Mouse (Mus musculus): Measurements from ENCODE around the gene Naip6. TPM values are rescaled to one million over a fixed set of nuclear protein-coding genes. Genes with fewer than 3 reads are reported as not detected.
"Not testable (repeated sequence)": the region's sequence is repeated elsewhere in the genome, so short reads cannot be mapped to it uniquely, and the experiment has no call there.

The Naip6 gene
- total and polyA plus RNA-seq, 2 experiments from 2014 or later, result 0.03 to 0.10 TPM

DNA sequence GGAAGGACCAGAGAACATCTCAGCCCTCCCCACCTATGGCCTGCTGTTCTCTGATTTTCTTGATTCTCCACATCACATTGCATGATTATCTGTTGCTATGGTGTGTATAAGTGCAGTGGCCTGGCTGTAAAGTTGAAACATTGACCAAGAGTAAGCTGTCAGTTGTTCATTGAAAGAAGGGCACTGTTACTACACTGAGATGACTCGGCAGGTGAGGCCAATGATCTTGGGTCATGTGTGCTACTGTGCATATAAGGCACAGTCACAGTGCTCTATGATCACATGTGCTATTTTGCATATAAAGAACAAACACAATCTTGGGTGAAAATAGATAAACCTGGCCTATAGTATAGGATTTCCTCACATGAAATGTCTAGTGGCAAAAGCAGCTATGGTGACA is 32.9 kb downstream of the Naip6 start:
- Histone ChIP-seq H3K4me2 (ENCODE audit: low read depth, low read length) (no peak overlapping the region), H3K9ac (replicated peaks; ENCODE audit: low read length) (no peak overlapping the region), H3K36me3 (ENCODE audit: insufficient read depth, low read length) (no peaks in the 10 kb centered on the region), H3K27ac (no peak overlapping the region), H3K4me3 (ENCODE audit: low read length) (no peak overlapping the region), H3K9me3 (ENCODE audit: low read length) (no peaks in the 10 kb centered on the region), H3K27me3 (ENCODE audit: insufficient read depth, low read length) (no peaks in the 10 kb centered on the region), H3K4me1 (ENCODE audit: insufficient read depth, low read length) (no peaks in the 10 kb centered on the region)
- TF ChIP-seq CTCF (IDR thresholded peaks at IDR 0.05; ENCODE audit: low read depth), result no peak
- no peak for ATAC-seq
- no peak for DNase-seq (ENCODE audit: low spot score)
- 86% methylated on average over 1 of the region's 1 CpGs for WGBS

DNA sequence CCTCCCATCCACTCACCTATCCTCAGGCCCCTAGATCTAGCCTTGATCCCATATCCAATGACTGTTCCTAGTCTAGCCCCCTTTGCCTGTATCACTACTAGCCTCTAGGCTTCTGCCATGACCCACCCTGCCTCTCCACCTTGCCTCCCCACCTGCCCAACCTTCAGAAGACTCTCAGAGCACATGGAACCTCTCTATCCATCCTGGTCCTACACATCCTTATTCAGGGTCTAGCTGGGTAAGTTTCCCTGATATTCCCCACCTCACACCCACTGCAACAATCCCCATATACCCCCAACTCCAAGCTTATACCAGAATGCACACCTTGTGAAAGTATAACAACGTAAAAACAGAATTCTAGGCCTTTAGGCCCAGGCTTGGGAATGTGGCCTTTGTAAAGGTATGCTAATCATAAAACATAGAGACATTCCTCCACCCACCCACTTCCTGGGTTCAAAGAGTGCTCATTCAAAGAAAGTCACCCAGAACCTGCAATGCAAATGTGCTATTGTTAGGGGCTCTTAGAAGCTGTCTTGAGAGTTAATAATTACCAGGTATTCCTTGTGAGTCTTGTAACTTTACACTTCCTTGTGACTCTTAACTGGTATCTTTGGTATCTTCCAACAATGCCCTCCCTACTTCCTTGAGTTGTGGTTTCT is 45.9 kb downstream of the Naip6 start:
- not testable (repeated sequence) for H3K36me3 ChIP-seq (ENCODE audit: insufficient read depth, low read length); DNase-seq (ENCODE audit: low spot score); H3K27ac ChIP-seq; H3K4me3 ChIP-seq (ENCODE audit: low read length); H3K4me2 ChIP-seq (ENCODE audit: low read depth, low read length); H3K27me3 ChIP-seq (ENCODE audit: insufficient read depth, low read length); H3K9me3 ChIP-seq (ENCODE audit: low read length); H3K9ac ChIP-seq (replicated peaks; ENCODE audit: low read length); ATAC-seq; H3K4me1 ChIP-seq (ENCODE audit: insufficient read depth, low read length)
- WGBS, result no CpG with 5 or more reads among the region's 1 CpGs

DNA sequence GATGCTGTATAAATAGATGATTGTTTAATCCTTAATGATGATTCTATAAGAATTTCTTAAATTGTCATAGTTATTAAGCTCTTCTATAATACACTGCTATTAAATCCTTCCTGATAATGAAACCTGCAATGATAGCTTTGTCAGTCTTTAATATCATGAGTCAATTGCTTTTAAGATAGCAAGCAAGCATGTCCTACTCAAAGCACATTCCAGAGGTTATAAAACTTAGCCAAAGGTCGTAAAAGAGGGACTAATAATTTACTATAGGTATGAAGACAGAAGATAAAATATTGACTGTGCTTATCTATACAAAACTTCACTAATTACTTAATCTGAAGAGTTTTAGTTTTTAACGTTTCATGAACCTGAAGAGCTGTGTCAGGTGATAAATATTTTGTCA is 60.5 kb downstream of the Naip6 start:
- not testable (repeated sequence) for H3K9me3 ChIP-seq (ENCODE audit: low read length); H3K4me1 ChIP-seq (ENCODE audit: insufficient read depth, low read length); DNase-seq (ENCODE audit: low spot score); H3K27me3 ChIP-seq (ENCODE audit: insufficient read depth, low read length); H3K4me3 ChIP-seq (ENCODE audit: low read length); H3K9ac ChIP-seq (replicated peaks; ENCODE audit: low read length); H3K4me2 ChIP-seq (ENCODE audit: low read depth, low read length); ATAC-seq; H3K36me3 ChIP-seq (ENCODE audit: insufficient read depth, low read length); H3K27ac ChIP-seq
- 81% methylated on average over 2 of the region's 2 CpGs for WGBS

DNA sequence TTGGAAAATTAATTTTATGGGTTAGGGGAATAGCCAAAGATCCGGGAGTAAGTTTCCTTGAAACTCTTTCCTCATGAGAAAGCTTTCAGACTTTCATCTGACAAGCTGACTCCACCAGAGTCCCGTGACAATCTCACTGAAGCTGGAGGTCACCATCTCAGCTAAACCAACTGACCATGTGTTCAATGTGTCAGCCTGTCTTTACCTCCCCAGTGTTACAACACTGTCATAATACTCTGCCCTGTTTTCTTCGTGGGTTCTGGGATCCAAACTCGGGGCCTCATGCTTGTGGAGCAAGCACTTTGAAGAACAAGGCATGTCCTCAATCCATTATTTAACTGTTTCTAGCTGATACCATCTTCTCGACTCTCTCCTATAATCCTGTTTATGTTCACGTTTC is 61.5 kb downstream of the Naip6 start:
- H3K9ac ChIP-seq (replicated peaks; ENCODE audit: low read length); H3K4me3 ChIP-seq (ENCODE audit: low read length); H3K27ac ChIP-seq; H3K4me1 ChIP-seq (ENCODE audit: insufficient read depth, low read length); H3K9me3 ChIP-seq (ENCODE audit: low read length); DNase-seq (ENCODE audit: low spot score); H3K4me2 ChIP-seq (ENCODE audit: low read depth, low read length); H3K36me3 ChIP-seq (ENCODE audit: insufficient read depth, low read length); H3K27me3 ChIP-seq (ENCODE audit: insufficient read depth, low read length); ATAC-seq: not testable (repeated sequence)
- WGBS, result 89% methylated on average over 5 of the region's 6 CpGs

DNA sequence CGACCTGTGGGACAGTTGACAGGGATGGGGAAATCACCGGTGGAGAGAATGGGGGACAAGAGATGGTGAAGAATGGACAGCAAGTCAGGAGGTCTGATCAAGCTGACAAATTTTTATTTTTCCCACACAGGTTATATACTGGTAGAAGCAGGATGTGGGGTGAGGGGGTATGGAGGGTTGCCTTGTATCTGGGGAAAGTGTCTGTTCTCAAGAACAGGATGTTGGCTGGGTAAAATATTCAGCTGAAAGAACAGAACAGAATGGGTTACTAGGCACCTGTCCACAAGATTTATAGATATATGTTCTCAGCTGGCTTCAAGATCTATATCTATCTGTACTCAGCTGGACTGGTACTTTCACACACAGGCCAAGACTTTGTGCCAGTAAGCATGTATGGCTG is 65.6 kb downstream of the Naip6 start:
- not testable (repeated sequence) for H3K9me3 ChIP-seq (ENCODE audit: low read length); H3K27ac ChIP-seq; H3K9ac ChIP-seq (replicated peaks; ENCODE audit: low read length); H3K4me3 ChIP-seq (ENCODE audit: low read length); DNase-seq (ENCODE audit: low spot score); H3K36me3 ChIP-seq (ENCODE audit: insufficient read depth, low read length); ATAC-seq; H3K27me3 ChIP-seq (ENCODE audit: insufficient read depth, low read length); H3K4me1 ChIP-seq (ENCODE audit: insufficient read depth, low read length); H3K4me2 ChIP-seq (ENCODE audit: low read depth, low read length)
- 86% methylated on average over 2 of the region's 2 CpGs for WGBS

DNA sequence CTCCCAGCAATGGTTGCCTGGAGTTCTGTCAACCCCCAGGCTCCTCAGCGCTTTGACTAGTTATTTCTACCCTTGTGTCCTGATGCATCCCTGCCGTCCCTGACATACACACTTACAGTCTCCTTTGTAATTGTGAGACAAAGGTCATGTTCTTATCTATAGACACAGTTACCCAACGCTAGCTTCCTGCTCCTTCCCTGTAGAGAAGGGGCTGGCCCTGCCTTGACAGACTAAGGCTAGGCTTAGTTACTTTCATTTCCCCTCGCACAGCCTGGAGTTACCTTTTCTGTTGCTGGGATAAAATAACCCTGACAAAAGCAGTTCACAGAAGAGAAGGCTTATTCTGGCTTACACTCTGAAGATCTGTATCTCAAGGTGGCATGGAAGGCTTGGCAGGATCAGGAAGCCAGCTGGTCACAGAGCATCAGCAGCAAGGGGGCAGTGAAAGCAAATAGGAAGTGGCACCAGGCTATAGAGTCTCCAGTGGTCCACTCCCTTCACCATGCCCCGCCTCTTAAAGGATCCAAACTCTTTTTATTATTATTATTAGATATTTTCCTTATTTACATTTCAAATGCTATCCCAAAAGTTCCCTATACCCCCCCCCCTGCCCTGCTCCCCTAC is 70.5 kb downstream of the Naip6 start:
- 65% methylated on average over 5 of the region's 5 CpGs for WGBS
- H3K4me1 ChIP-seq (ENCODE audit: insufficient read depth, low read length); ATAC-seq; H3K4me2 ChIP-seq (ENCODE audit: low read depth, low read length); H3K36me3 ChIP-seq (ENCODE audit: insufficient read depth, low read length); H3K9ac ChIP-seq (replicated peaks; ENCODE audit: low read length); H3K9me3 ChIP-seq (ENCODE audit: low read length); H3K27ac ChIP-seq; DNase-seq (ENCODE audit: low spot score); H3K4me3 ChIP-seq (ENCODE audit: low read length); H3K27me3 ChIP-seq (ENCODE audit: insufficient read depth, low read length): not testable (repeated sequence)

DNA sequence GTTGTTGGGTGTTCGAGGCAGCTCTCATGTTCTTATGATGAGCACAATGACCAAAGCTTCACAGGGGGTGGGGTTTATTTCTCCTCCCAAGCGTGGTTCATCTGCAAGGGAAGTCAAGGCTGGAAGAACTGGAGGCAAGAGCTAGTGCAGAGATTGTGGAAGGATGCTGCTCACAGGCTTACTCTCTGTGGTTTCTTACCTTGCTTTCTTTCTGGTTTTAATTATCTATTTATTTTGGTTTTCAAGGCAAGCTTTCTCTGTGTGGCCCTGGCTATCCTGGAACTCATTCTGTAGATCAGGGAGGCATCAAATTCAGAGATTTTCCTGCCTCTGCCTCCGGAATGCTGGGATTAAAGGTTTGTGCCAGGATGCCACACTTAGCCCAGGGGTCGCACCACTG is 71.3 kb downstream of the Naip6 start, which contains the start of gene Naip5:
TSS of gene Naip5 (minus strand) at position 101 of the 400 bp plus-strand sequence.
- not testable (repeated sequence) for H3K27me3 ChIP-seq (ENCODE audit: insufficient read depth, low read length)
- WGBS, result 78% methylated on average over 4 of the region's 4 CpGs

More for the DNA sequence above, 71.3 kb downstream of the Naip6 start, which contains the start of gene Naip5:
- not testable (repeated sequence) for DNase-seq (ENCODE audit: low spot score); H3K27ac ChIP-seq; ATAC-seq; H3K4me1 ChIP-seq (ENCODE audit: insufficient read depth, low read length); H3K4me3 ChIP-seq (ENCODE audit: low read length); H3K9me3 ChIP-seq (ENCODE audit: low read length); H3K36me3 ChIP-seq (ENCODE audit: insufficient read depth, low read length); H3K4me2 ChIP-seq (ENCODE audit: low read depth, low read length); H3K9ac ChIP-seq (replicated peaks; ENCODE audit: low read length)

Data from hindbrain, postnatal 0 days (tissue).